Mouse (Mus musculus): ENCODE measurements around the gene Saa1. TPM values are rescaled to one million over a fixed set of nuclear protein-coding genes. Genes with fewer than 3 reads are reported as not detected.
"Not testable (repeated sequence)": the region's sequence is repeated elsewhere in the genome, so short reads cannot be mapped to it uniquely, and the experiment has no call there.

Gene Saa1
- total and polyA plus RNA-seq, 2 experiments from 2014 or later, result 0.43 TPM; not detected in 1

DNA sequence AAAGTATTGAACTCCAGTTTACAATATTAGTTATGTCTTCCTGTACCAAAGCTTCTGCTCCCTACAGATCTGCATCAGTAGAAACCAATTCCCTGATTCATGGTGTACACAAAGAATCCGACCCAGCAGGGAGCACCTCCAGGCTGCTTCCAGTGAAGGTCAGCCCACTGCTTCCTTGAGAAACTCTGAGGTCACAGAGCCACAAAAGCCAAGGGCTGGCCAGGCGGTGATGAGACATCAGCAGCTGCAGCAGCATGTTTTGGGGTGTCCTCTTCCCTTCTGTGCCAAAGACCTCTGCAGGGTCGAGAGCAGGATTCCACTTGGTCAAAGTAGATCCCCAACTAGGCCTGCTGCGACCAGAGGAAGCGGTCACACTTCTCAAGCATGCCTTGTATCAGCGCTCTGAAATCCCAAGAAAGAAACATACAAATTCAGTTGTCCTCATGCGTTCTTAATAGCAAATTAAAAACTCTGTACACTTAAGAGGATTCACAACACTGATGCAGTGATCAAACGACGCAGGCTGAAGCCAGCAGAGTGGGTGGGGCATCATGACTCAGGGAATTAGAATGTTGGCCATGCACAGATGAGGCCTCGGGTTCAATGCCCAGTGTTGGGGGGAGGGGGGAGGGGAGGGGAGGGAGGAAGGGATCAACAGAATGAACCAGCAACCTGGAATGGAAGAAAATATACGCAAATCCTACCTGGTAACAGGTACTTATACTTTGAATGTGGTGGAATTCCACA lies 18.4 kb upstream of the Saa1 start:
- Histone ChIP-seq H3K4me3 (ENCODE audit: low read length) (no peak overlapping the region), H3K4me2 (ENCODE audit: low read depth, low read length) (no peak overlapping the region), H3K9ac (replicated peaks; ENCODE audit: low read length) (no peak overlapping the region), H3K27me3 (ENCODE audit: insufficient read depth, low read length) (no peaks in the 10 kb centered on the region), H3K4me1 (ENCODE audit: insufficient read depth, low read length) (no peaks in the 10 kb centered on the region), H3K9me3 (ENCODE audit: low read length) (no peaks in the 10 kb centered on the region), H3K27ac (no peak overlapping the region), H3K36me3 (ENCODE audit: insufficient read depth, low read length) (peaks cover 47% of the 10 kb centered on the region; the same call in 1 of the 2 replicates)
- ATAC-seq (no peak), DNase-seq (ENCODE audit: low spot score) (no peak)
- 76% methylated on average over 11 of the region's 11 CpGs for WGBS
- TF ChIP-seq CTCF (IDR thresholded peaks at IDR 0.05; ENCODE audit: low read depth), result no peak

DNA sequence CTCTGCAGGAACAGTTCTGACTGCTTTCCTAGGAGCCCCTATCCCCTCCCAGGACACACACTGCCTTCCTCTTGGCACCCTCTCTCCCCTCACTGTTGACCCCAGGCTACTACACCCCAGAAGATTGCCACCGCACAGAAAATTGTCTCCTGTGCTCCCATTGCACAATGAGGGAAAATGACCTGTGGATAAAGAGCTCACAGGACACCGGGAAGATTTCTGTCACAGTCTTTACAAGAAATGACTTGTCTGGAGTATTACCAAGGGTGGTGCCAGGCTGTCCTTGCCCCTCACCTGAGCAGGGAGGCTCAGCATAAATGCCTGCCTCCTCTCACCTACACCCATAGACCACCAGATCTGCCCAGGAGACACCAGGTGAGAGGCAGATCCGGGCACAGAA lies 8.7 kb upstream of the Saa1 start, which contains the start of gene Saa2:
Gene Saa2 (plus strand): TSS at position 301 of the 400 bp plus-strand sequence.
- no peaks in the 10 kb centered on the region for H3K9me3 ChIP-seq (ENCODE audit: low read length)
- no peaks in the 10 kb centered on the region for H3K27me3 ChIP-seq (ENCODE audit: insufficient read depth, low read length)
- H3K36me3 ChIP-seq (ENCODE audit: insufficient read depth, low read length), result no peaks in the 10 kb centered on the region
- ATAC-seq, result no peak
- no peak within 1 kb of the TSS for H3K27ac ChIP-seq
- H3K4me2 ChIP-seq (ENCODE audit: low read depth, low read length), result no peak within 1 kb of the TSS
- WGBS, result 79% methylated on average over 3 of the region's 3 CpGs
- no peak within 1 kb of the TSS for H3K4me3 ChIP-seq (ENCODE audit: low read length)
- no peak for TF ChIP-seq CTCF (IDR thresholded peaks at IDR 0.05; ENCODE audit: low read depth)
- H3K9ac ChIP-seq (replicated peaks; ENCODE audit: low read length), result no peak within 1 kb of the TSS
- H3K4me1 ChIP-seq (ENCODE audit: insufficient read depth, low read length), result no peaks in the 10 kb centered on the region
- DNase-seq (ENCODE audit: low spot score), result no peak

- WGBS, result 25% methylated on average over 3 of the region's 3 CpGs
- H3K4me1 ChIP-seq (ENCODE audit: insufficient read depth, low read length), result no peaks in the 10 kb centered on the region
These were observed 5.7 kb upstream of the Saa1 start for GRCm38 (mm10) chr7:46748459-46748858.

GRCm38 (mm10) chr7:46746381-46746780 lies 3.6 kb upstream of the Saa1 start:
- no peaks in the 10 kb centered on the region for H3K36me3 ChIP-seq (ENCODE audit: insufficient read depth, low read length)
- H3K9me3 ChIP-seq (ENCODE audit: low read length), result no peaks in the 10 kb centered on the region
- no peak for ATAC-seq
- TF ChIP-seq CTCF (IDR thresholded peaks at IDR 0.05; ENCODE audit: low read depth), result no peak
- no peak for DNase-seq (ENCODE audit: low spot score)
- WGBS, result 83% methylated on average over 7 of the region's 7 CpGs
- no peak overlapping the region for H3K4me3 ChIP-seq (ENCODE audit: low read length)
- H3K27ac ChIP-seq, result no peak overlapping the region
- H3K4me1 ChIP-seq (ENCODE audit: insufficient read depth, low read length), result no peaks in the 10 kb centered on the region
- H3K9ac ChIP-seq (replicated peaks; ENCODE audit: low read length), result no peak overlapping the region
- H3K4me2 ChIP-seq (ENCODE audit: low read depth, low read length), result no peak overlapping the region
- no peaks in the 10 kb centered on the region for H3K27me3 ChIP-seq (ENCODE audit: insufficient read depth, low read length)

More at GRCm38 (mm10) chr7:46748459-46748858, 5.7 kb upstream of the Saa1 start:
- no peaks in the 10 kb centered on the region for H3K27me3 ChIP-seq (ENCODE audit: insufficient read depth, low read length)
- no peaks in the 10 kb centered on the region for H3K9me3 ChIP-seq (ENCODE audit: low read length)
- TF ChIP-seq CTCF (IDR thresholded peaks at IDR 0.05; ENCODE audit: low read depth), result no peak
- no peak overlapping the region for H3K9ac ChIP-seq (replicated peaks; ENCODE audit: low read length)
- no peak for ATAC-seq
- DNase-seq (ENCODE audit: low spot score), result no peak
- no peaks in the 10 kb centered on the region for H3K36me3 ChIP-seq (ENCODE audit: insufficient read depth, low read length)
- H3K4me3 ChIP-seq (ENCODE audit: low read length), result no peak overlapping the region
- H3K27ac ChIP-seq, result no peak overlapping the region
- H3K4me2 ChIP-seq (ENCODE audit: low read depth, low read length), result no peak overlapping the region

DNA sequence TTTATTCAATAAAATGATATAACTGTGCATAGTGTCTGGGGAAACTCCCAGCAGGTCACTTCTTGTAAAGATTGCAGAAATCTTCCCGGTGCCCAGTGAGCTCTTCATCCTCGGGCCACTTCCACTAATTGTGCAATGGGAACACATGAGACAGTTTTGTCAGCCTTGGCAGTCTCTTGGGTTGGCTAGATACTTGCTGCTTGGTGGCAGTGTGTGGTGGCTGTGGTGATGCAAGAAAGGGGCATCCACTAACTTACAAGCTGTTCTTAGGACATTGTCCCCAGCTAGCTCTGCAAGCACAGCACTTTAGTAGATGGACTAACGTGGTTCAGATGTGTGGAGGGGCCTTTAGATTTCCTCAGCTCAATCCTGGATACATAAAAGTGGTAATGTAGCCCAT lies 3.0 kb upstream of the Saa1 start:
- no peak for TF ChIP-seq CTCF (IDR thresholded peaks at IDR 0.05; ENCODE audit: low read depth)
- ATAC-seq, result no peak
- Histone ChIP-seq H3K4me3 (ENCODE audit: low read length) (no peak overlapping the region), H3K9ac (replicated peaks; ENCODE audit: low read length) (no peak overlapping the region), H3K9me3 (ENCODE audit: low read length) (no peaks in the 10 kb centered on the region), H3K27ac (no peak overlapping the region), H3K27me3 (ENCODE audit: insufficient read depth, low read length) (no peaks in the 10 kb centered on the region), H3K4me1 (ENCODE audit: insufficient read depth, low read length) (no peaks in the 10 kb centered on the region), H3K4me2 (ENCODE audit: low read depth, low read length) (no peak overlapping the region), H3K36me3 (ENCODE audit: insufficient read depth, low read length) (no peaks in the 10 kb centered on the region)
- 88% methylated on average over 3 of the region's 3 CpGs for WGBS
- no peak for DNase-seq (ENCODE audit: low spot score)

GRCm38 (mm10) chr7:46740041-46740440 lies 2.7 kb downstream of the Saa1 start:
- ATAC-seq; H3K27ac ChIP-seq; H3K9ac ChIP-seq (replicated peaks; ENCODE audit: low read length); DNase-seq (ENCODE audit: low spot score); H3K9me3 ChIP-seq (ENCODE audit: low read length); H3K36me3 ChIP-seq (ENCODE audit: insufficient read depth, low read length); H3K27me3 ChIP-seq (ENCODE audit: insufficient read depth, low read length); H3K4me3 ChIP-seq (ENCODE audit: low read length); H3K4me1 ChIP-seq (ENCODE audit: insufficient read depth, low read length); H3K4me2 ChIP-seq (ENCODE audit: low read depth, low read length): not testable (repeated sequence)
- WGBS, result 82% methylated on average over 5 of the region's 5 CpGs
